In genomic region chr13:77547486-77548385, GRCm38 (mm10) we compare ENCODE assay signal across 10 mouse cellular contexts.
DNase-seq lines count a peak whose midpoint lies in the region; ATAC-seq lines count a peak whose summit lies in the region.
"Had no signal": no experiment of that assay in that cellular context is flagged by ENCODE, and none has a peak within 500 bp of the region (broad histone marks: within the 10 kb centered on the region; RNA-seq: fewer than 3 reads in every experiment).

No protein-coding gene starts in this region.

- peak; percentile 81 for ATAC-seq in hindbrain, embryonic 11.5 days (ENCODE audit: low FRiP score)
- ATAC-seq: intestine, postnatal 0 days had no signal

- H3K4me2 ChIP-seq in hindbrain, embryonic 11.5 days (replicated peaks; ENCODE audit: low read depth, low read length) = no peak overlapping the region; the same call in 1 of the 2 replicates

- WGBS in hindbrain, embryonic 11.5 days = 35% methylated on average over 16 of the region's 16 CpGs

- no peaks in the 10 kb centered on the region for H3K9me3 ChIP-seq in hindbrain, embryonic 11.5 days (ENCODE audit: control insufficient read depth, low read length)

- H3K27ac ChIP-seq in hindbrain, embryonic 11.5 days (ENCODE audit: low read depth, low read length) = no peak overlapping the region
- H3K27ac ChIP-seq: liver, embryonic 14.5 days had no signal

- H3K4me3 ChIP-seq in hindbrain, embryonic 11.5 days (ENCODE audit: low read depth, low read length) = no peak overlapping the region

- no peak overlapping the region for H3K9ac ChIP-seq in hindbrain, embryonic 11.5 days (ENCODE audit: low read depth, low read length)
- H3K9ac ChIP-seq: liver, embryonic 14.5 days had no signal

- no peaks in the 10 kb centered on the region for H3K36me3 ChIP-seq in hindbrain, embryonic 11.5 days (ENCODE audit: control insufficient read depth, insufficient read depth, low read length)

- H3K27me3 ChIP-seq in hindbrain, embryonic 11.5 days (ENCODE audit: control insufficient read depth, insufficient read depth, low read length) = no peaks in the 10 kb centered on the region

- H3K4me1 ChIP-seq in hindbrain, embryonic 11.5 days (replicated peaks; ENCODE audit: control insufficient read depth, insufficient read depth, low read length) = no peaks in the 10 kb centered on the region

- peak; percentile 5 for DNase-seq in MN1 (ENCODE audit: low spot score)
- DNase-seq in embryo, embryonic 11 days = peak; percentile 57
- no peak for DNase-seq in hindbrain, embryonic 11.5 days (ENCODE audit: low spot score)
- DNase-seq in mesoderm, embryonic 11.5 days (ENCODE audit: low read depth, low spot score) = peak; percentile 39
- DNase-seq in cerebellum, adult 9-11 months = no peak
- no peak for DNase-seq in spleen, adult 12 weeks (ENCODE audit: low spot score)
- no peak for DNase-seq in liver
- DNase-seq: thymus, postnatal 4 days had no signal

Comparison
In these comparisons a context has a peak if more than half of its experiments do, and no peak if none do; other contexts are left out.
1. DNase-seq: peak in MN1 (single experiment), embryo, embryonic 11 days (single experiment) and mesoderm, embryonic 11.5 days (single experiment); none in hindbrain, embryonic 11.5 days (single experiment), cerebellum, adult 9-11 months (single experiment), spleen, adult 12 weeks (single experiment) and liver (single experiment).